Mouse (Mus musculus) layer of hippocampus, adult 18-20 months (tissue): ENCODE results near the gene Ppp1r15a. TPM values are rescaled to one million over a fixed set of nuclear protein-coding genes. Genes with fewer than 3 reads are reported as not detected.
A peak's percentile ranks its signal among the peaks of the same experiment; 100 is the strongest.
"Not testable (repeated sequence)": the region's sequence is repeated elsewhere in the genome, so short reads cannot be mapped to it uniquely, and the experiment has no call there.

Experiments
- DNase-seq, 2 experiments: peaks; one replicate each; pipeline ENCODE4 v3.0.0; 2022; ENCODE audit warnings: low spot score in 2 of 2
- total RNA-seq, 2 experiments: library from RNA; stranded (reverse); gene quantifications; 2 replicates each; pipeline ENCODE4 v1.2.3; 2021

Gene Ppp1r15a
- total RNA-seq, 2 experiments from 2014 or later = 22.1 to 23.3 TPM

DNA sequence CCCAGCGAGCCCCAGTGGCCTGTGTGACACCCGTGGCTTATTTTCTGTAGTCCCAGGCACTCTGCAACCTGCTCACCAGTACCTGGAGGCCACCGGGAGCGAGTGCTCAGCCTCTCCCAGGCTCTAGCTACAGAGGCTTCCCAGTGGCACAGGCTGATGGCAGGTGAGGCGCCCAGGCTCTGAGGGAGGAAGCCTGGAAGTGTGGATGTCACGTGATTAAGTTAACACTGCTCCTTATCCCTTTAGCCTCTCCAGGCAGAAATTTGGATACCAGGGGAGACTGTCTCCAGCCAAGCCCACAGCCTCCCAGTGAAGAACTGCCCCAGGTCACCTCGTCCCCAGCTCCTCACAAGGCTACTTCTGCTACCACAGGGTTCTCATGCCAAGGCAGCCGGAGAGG lies 27.5 kb upstream of the Ppp1r15a start:
- DNase-seq = no peak

DNA sequence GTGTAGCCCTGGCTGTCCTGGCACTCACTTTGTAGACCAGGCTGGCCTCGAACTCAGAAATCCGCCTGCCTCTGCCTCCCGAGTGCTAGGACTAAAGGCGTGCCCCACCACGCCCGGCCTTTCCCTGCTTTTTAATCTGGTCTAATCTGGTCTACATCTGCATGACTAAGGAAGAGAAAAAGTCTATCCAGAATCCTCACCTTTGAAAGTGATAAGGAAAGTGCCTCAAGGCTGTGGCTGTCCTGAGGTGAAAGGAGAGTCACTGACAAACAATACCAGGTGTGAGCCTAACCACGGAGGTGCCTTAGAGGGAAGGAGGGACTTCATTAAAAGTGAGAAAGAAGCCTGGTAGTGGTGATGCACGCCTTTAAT lies 25.4 kb upstream of the Ppp1r15a start:
- no peak for DNase-seq

- DNase-seq = no peak
These were observed 24.9 kb upstream of the Ppp1r15a start for GRCm38 (mm10) chr7:45550821-45551511.

DNA sequence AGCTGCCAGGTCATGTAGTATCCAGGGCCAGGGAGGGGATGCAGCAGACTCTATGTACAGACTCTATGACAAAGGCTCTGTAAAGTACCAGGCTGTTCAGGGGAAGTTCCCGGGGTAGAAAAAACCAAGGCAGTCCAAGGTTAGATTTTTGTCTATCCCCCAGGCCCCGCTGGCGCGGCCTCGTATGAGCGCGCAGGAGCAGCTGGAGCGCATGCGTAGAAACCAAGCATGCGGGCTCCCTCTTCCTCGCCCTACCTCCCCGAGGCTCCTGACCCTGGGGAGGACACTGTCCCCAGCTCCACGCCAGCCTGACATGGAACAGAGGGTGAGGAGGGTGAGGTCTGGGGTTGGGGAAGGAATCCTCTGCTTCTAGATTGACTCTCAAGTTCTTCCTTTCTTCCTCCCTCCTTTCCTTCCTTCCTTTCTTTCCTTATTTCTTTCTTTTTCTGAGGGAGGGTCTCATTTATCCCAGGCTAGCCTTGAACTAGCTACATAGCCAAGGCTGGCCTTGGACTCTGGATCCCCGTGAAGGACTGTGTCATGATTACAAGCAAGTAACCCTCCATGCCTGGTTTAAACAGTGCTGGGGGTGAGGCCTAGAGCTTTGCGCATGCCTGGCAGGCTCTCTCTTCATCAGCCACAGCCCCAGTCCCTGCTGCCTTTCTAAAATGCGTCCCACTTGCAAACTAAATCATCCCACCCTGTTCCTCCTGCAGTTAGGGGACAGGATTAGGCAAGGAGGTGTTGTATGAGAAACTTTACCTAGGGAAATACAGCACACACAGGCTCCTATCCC lies 23.8 kb upstream of the Ppp1r15a start:
- DNase-seq = no peak

- no peak for DNase-seq
These were observed 18.5 kb upstream of the Ppp1r15a start for GRCm38 (mm10) chr7:45544525-45544924.

DNA sequence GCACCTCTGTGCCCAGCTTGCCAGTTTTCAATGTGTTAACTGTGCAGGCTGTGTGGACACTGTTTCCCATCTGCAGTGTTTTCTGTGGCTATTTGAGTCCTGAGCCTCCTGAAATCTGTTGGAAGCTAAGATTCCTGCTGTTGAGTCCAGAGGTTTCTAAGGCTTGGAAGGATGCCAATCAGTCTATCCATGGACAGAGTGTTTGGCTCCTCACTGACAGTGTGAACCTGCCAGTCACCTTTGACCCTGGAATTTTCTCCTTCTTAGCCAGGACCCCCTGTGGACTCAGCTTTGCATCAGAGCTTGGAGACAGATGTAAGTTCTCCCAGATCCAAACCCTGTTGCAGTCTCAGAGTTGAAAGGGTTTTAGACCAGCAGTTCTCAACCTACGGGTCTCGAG lies 14.1 kb upstream of the Ppp1r15a start:
- DNase-seq = no peak

DNA sequence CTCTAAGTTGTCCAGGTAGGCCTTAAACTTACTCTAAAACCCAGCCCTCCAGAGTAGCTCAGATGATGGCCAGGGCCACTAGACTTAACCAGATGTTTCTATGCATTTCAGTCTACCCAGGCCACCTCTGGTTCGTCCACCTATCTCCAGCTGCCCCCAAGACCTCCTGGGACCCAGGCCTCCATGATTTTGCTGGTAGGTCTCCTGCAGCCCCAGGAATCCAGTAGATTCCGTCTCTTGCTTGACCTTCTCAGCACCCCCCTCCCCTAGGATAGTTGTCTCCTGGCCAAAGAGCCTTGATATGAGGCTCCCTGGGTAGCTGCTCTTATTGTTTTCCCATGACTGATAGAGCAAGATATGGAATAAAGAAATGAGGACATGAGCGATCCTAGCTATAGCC lies 13.0 kb upstream of the Ppp1r15a start:
- DNase-seq = no peak

DNA sequence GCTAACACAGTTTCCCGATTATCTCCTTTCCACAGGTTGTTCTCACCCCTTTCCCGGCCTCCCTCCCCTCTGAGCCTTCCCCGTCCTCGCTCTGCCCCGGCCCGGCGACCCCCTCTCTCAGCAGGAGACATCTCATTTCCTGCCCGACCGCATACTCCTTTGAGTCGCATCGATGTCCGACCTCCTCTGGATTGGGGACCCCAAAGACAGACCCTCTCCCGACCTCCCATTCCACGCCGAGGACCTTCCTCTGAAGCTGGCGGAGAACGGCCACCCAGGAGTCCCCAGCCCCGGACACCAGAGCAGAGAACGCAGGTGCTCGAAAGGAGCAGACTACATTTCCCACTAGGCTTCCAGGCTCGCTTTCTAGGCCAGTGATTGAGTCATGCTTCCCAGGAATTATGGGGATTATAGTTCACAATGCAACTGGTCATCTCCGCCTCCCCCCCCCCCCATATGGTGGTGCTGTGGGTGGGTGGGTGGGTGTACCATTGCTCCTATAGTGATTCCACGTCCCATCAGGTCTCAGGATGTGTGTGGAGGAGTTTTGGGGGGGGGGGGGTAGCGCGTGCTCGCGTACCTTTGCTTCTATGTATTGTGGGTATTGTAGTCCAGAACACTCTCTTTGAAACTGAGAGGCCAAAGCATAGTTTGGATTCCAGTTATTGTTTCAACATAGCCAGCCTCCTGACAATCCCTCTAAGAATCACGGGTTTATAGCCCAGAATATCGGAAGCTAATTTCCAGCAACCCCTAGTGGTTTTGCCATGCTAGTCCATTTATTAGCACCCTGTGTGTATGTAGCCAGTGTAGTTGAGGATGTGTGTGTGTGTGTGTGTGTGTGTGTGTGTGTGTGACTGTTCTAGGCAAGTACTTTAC lies 12.3 kb upstream of the Ppp1r15a start:
- DNase-seq = peak in 1 of 2 experiments; percentile 81

DNA sequence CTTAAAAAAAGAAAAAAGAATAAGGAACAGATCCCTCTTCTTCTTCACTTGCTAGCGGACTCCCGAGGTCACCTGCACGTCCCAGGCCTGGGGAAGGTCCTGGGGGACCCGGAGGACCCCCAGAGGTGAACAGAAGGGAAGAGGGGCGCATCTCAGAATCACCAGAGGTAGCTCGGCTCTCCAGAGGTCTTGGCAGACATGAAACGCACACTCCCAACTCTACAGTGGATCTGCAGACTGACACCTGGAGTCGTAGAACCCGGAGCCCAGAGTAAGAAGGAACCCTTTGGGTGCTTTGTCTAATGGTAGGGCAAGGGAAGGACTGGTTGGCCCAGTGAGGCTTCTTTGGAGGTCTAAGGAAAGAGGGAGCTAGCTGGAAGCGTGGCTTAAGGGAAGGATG lies 11.5 kb upstream of the Ppp1r15a start:
- no peak for DNase-seq

DNA sequence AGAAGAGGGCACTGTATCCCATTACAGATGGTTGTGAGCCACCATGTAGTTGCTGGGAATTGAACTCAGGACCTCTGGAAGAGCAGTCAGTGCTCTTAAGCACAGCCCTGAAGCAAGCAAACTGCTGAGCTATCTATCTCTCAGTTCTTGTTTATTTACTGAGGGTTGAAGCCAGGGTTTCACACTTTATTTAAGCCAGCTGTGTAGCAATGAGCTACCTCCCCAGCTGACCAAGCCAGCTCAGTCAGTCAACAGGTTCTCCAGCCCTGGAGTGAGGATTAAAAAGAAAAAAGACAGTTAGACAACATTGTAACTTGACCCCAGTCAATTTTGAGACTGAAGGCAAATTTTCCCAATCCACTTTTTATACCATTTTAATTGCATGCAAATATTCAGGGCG lies 9.6 kb upstream of the Ppp1r15a start:
- DNase-seq = no peak

DNA sequence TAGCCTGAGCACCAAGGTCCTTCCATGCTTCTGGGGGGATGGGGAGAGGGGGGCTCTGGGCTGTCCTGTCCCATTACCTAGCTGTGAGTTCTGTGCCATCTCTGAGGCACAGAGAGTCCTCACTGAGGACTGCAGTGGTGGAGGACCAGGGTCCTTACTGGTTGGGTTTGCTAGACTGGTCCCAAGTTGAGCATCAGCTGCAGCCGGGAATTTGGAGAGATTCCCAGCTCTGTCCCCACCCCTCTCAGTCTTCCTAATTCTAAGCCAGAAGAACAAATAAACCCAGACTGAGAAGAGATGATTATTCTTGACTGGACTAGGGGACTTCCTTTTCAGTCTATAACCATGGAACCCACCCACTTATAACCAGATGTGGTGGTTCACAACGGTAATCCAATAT lies 4.6 kb upstream of the Ppp1r15a start:
- DNase-seq = no peak

GRCm38 (mm10) chr7:45529461-45529860 lies 3.4 kb upstream of the Ppp1r15a start:
- DNase-seq = no peak

DNA sequence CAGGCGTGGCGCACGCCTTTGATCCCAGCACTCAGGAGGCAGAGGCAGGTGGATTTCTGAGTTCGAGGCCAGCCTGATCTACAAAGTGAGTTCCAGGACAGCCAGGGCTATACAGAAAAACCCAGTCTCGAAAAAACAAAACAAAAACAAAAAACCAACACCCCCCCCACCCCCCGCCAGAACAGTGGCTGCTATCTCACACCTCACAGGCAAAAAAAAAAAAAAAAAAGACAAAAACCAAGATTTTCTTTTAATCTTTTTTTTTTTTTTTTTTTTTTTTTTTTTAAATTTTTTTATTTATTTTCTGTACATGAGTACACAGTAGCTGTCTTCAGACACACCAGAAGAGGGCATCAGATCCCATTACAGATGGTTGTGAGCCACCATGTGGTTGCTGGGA lies 1.1 kb upstream of the Ppp1r15a start:
- not testable (repeated sequence) for DNase-seq

- no peak for DNase-seq
These were observed 529 bp upstream of the Ppp1r15a start for GRCm38 (mm10) chr7:45526474-45527120.

- DNase-seq = no peak
These were observed 1.0 kb downstream of the Ppp1r15a start for GRCm38 (mm10) chr7:45524841-45525621.

- no peak for DNase-seq
These were observed 2.3 kb downstream of the Ppp1r15a start for GRCm38 (mm10) chr7:45523678-45524170.

GRCm38 (mm10) chr7:45522957-45523676 lies 3.0 kb downstream of the Ppp1r15a start:
- no peak for DNase-seq

- no peak for DNase-seq
These were observed 3.8 kb downstream of the Ppp1r15a start for GRCm38 (mm10) chr7:45522194-45522752.

- peak; percentile 85 to 94 for DNase-seq
These were observed 4.3 kb downstream of the Ppp1r15a start for GRCm38 (mm10) chr7:45521728-45522184.
